Mouse (Mus musculus) hindbrain, postnatal 0 days (tissue): ENCODE measurements around the gene Abca5. TPM values are rescaled to one million over a fixed set of nuclear protein-coding genes. Genes with fewer than 3 reads are reported as not detected.

Experiments used
- ATAC-seq: fragments of 200-750 bp; cut with Nextera tagmentation; 2 replicates; pipeline ENCODE4 v1.8.0; 2017; ENCODE audit warnings: mild to moderate bottlenecking, moderate TSS enrichment, moderate library complexity
- DNase-seq: peaks from one replicate; pipeline ENCODE4 v3.0.0-alpha.2; 2015; ENCODE audit warnings: low spot score
- H3K27ac ChIP-seq: fragments of 300-500 bp; sonication (generic); 2 replicates; pipeline ENCODE4 v1.5.1; 2014; ENCODE audit warnings: mild to moderate bottlenecking
- H3K27me3 ChIP-seq: fragments of 300-500 bp; sonication (generic); 2 replicates; pipeline ENCODE4 v1.6.1; 2014; ENCODE audit warnings: low read length, mixed read lengths; ENCODE audit not compliant: insufficient read depth
- H3K36me3 ChIP-seq: fragments of 300-500 bp; sonication (generic); 2 replicates; pipeline ENCODE4 v1.6.1; 2014; ENCODE audit warnings: low read length, mixed read lengths; ENCODE audit not compliant: insufficient read depth
- H3K4me1 ChIP-seq: fragments of 300-500 bp; sonication (generic); 2 replicates; pipeline ENCODE4 v1.6.1; 2014; ENCODE audit warnings: antibody characterized with exemption, low read length, mixed read lengths; ENCODE audit not compliant: insufficient read depth
- H3K4me2 ChIP-seq: fragments of 300-500 bp; sonication (generic); 2 replicates; pipeline ENCODE4 v1.6.1; 2014; ENCODE audit warnings: low read depth, mild to moderate bottlenecking, low read length, moderate library complexity, mixed read lengths
- H3K4me3 ChIP-seq: fragments of 300-500 bp; sonication (generic); 2 replicates; pipeline ENCODE4 v1.5.1; 2014; ENCODE audit warnings: low read length
- H3K9ac ChIP-seq: fragments of 300-500 bp; sonication (generic); replicated peaks from 2 replicates; pipeline ENCODE4 v1.6.1; 2014; ENCODE audit warnings: mild to moderate bottlenecking, low read length, moderate library complexity, mixed read lengths
- H3K9me3 ChIP-seq: fragments of 300-500 bp; sonication (generic); 2 replicates; pipeline ENCODE4 v1.6.1; 2016; ENCODE audit warnings: low read length, mixed read lengths
- CTCF ChIP-seq: IDR thresholded peaks from 2 replicates; pipeline ENCODE4 v1.5.1; 2016; ENCODE audit warnings: antibody characterized with exemption, control low read depth, low read depth
- WGBS: fragments of 180-500 bp; shearing (Covaris S2); extraction: QIAGEN DNeasy Blood & Tissue Kit; methylation state at CpG from one replicate; pipeline ENCODE4 v1.1.7; 2014; 5-methylcytosine and 5-hydroxymethylcytosine counted together
- polyA plus RNA-seq: library from polyadenylated mRNA; unstranded; fragments of >200 nt; fragmentation: Nextera tagmentation; extraction: Ambion mirVana; gene quantifications from 2 replicates; pipeline ENCODE4 v1.2.1, GENCODE M21; 2015
- total RNA-seq: library from RNA; depleted of rRNA; stranded (reverse); fragments of >200 nt; gene quantifications from 2 replicates; pipeline ENCODE4 v1.2.3, GENCODE M21; 2014

The Abca5 gene
- total and polyA plus RNA-seq, 2 experiments from 2014 or later: 15.9 to 26.3 TPM

GRCm38 (mm10) chr11:110354261-110354660 lies 16.7 kb upstream of the Abca5 start:
- 90% methylated on average over 9 of the region's 9 CpGs for whole genome bisulfite sequencing
- H3K4me2 ChIP-seq: no peak overlapping the region
- H3K9ac ChIP-seq: no peak overlapping the region
- H3K36me3 ChIP-seq: no peaks in the 10 kb centered on the region
- no peaks in the 10 kb centered on the region for H3K27me3 ChIP-seq
- TF ChIP-seq CTCF: no peak
- no peaks in the 10 kb centered on the region for H3K4me1 ChIP-seq
- no peak for ATAC-seq
- H3K27ac ChIP-seq: no peak overlapping the region
- no peak overlapping the region for H3K4me3 ChIP-seq
- H3K9me3 ChIP-seq: no peaks in the 10 kb centered on the region
- DNase-seq: no peak

- H3K27ac ChIP-seq: no peak overlapping the region
- no peak for TF ChIP-seq CTCF
- 94% methylated on average over 2 of the region's 2 CpGs for WGBS
- H3K36me3 ChIP-seq: no peaks in the 10 kb centered on the region
- ATAC-seq (no peak), DNase-seq (no peak)
- no peak overlapping the region for H3K4me2 ChIP-seq
- H3K27me3 ChIP-seq: no peaks in the 10 kb centered on the region
- no peak overlapping the region for H3K9ac ChIP-seq
- no peaks in the 10 kb centered on the region for H3K4me1 ChIP-seq
- H3K9me3 ChIP-seq: no peaks in the 10 kb centered on the region
- H3K4me3 ChIP-seq: no peak overlapping the region
Measured at GRCm38 (mm10) chr11:110348170-110348569, 10.7 kb upstream of the Abca5 start.

GRCm38 (mm10) chr11:110347768-110348167 lies 10.3 kb upstream of the Abca5 start:
- Histone ChIP-seq H3K4me2 (no peak overlapping the region), H3K9me3 (no peaks in the 10 kb centered on the region), H3K4me3 (no peak overlapping the region), H3K36me3 (no peaks in the 10 kb centered on the region), H3K9ac (no peak overlapping the region), H3K4me1 (no peaks in the 10 kb centered on the region), H3K27me3 (no peaks in the 10 kb centered on the region), H3K27ac (no peak overlapping the region)
- peak; percentile 23; the same call in 1 of the 2 replicates for TF ChIP-seq CTCF
- WGBS: 71% methylated on average over 6 of the region's 6 CpGs
- DNase-seq (no peak), ATAC-seq (no peak)

- under 1% methylated on average over 18 of the region's 18 CpGs for WGBS
- Histone ChIP-seq H3K4me1 (0 out of 2 replicates have a peak, but pooled peaks cover 5% of the 10 kb centered on the region), H3K27ac (peak overlapping the region; percentile 82), H3K9ac (peak overlapping the region; percentile 84), H3K9me3 (no peaks in the 10 kb centered on the region), H3K4me2 (peak overlapping the region; percentile 78), H3K4me3 (peak overlapping the region; percentile 87), H3K27me3 (no peaks in the 10 kb centered on the region), H3K36me3 (no peaks in the 10 kb centered on the region)
- ATAC-seq (peak; percentile 46), DNase-seq (peak; percentile 55)
- TF ChIP-seq CTCF: no peak
Measured at GRCm38 (mm10) chr11:110336814-110337288, 665 bp downstream of the Abca5 start.

GRCm38 (mm10) chr11:110330093-110330492 lies 7.4 kb downstream of the Abca5 start:
- H3K4me3 ChIP-seq: no peak overlapping the region
- no peaks in the 10 kb centered on the region for H3K36me3 ChIP-seq
- no peak for TF ChIP-seq CTCF
- H3K9ac ChIP-seq: no peak overlapping the region
- ATAC-seq (no peak), DNase-seq (peak; percentile 65)
- no peaks in the 10 kb centered on the region for H3K27me3 ChIP-seq
- H3K4me1 ChIP-seq: no peaks in the 10 kb centered on the region
- no peak overlapping the region for H3K27ac ChIP-seq
- 73% methylated on average over 6 of the region's 6 CpGs for WGBS
- no peaks in the 10 kb centered on the region for H3K9me3 ChIP-seq
- H3K4me2 ChIP-seq: no peak overlapping the region

- no peak for ATAC-seq
- Histone ChIP-seq H3K27ac (no peak overlapping the region), H3K4me1 (no peaks in the 10 kb centered on the region), H3K4me2 (no peak overlapping the region), H3K9ac (no peak overlapping the region), H3K36me3 (no peaks in the 10 kb centered on the region), H3K4me3 (no peak overlapping the region), H3K9me3 (no peaks in the 10 kb centered on the region), H3K27me3 (no peaks in the 10 kb centered on the region)
- 38% methylated on average over 8 of the region's 8 CpGs for WGBS
- DNase-seq: no peak
- TF ChIP-seq CTCF: no peak
Measured at GRCm38 (mm10) chr11:110322266-110322665, 15.2 kb downstream of the Abca5 start.

- Histone ChIP-seq H3K9me3 (no peaks in the 10 kb centered on the region), H3K27me3 (no peaks in the 10 kb centered on the region), H3K9ac (no peak overlapping the region), H3K4me3 (no peak overlapping the region), H3K4me2 (no peak overlapping the region), H3K27ac (no peak overlapping the region), H3K4me1 (no peaks in the 10 kb centered on the region), H3K36me3 (no peaks in the 10 kb centered on the region)
- ATAC-seq: no peak
- no peak for TF ChIP-seq CTCF
- 88% methylated on average over 12 of the region's 12 CpGs for WGBS
- no peak for DNase-seq
Measured at GRCm38 (mm10) chr11:110306475-110307168, 30.9 kb downstream of the Abca5 start.
